Mouse (Mus musculus) thymus, adult 2 months (tissue): ENCODE data around the gene Med26.

ENCODE experiments used
- CTCF ChIP-seq: fragments of 200-500 bp; IDR thresholded peaks from 2 replicates; pipeline ENCODE4 v1.5.1; 2012; ENCODE audit warnings: mild to moderate bottlenecking, control low read depth, low read length, moderate library complexity, borderline replicate concordance; ENCODE audit not compliant: control insufficient read depth, poor library complexity, insufficient read depth; ENCODE audit errors: extremely low read depth
- POLR2A ChIP-seq: fragments of 200-500 bp; IDR thresholded peaks from 2 replicates; pipeline ENCODE4 v1.6.1; 2012; ENCODE audit warnings: mild to moderate bottlenecking, low read length, control low read depth, moderate library complexity; ENCODE audit not compliant: control insufficient read depth, poor library complexity, insufficient read depth; ENCODE audit errors: extremely low read depth

GRCm38 (mm10) chr8:72583056-72583771 lies 35.1 kb upstream of the Med26 start:
- TF ChIP-seq CTCF (no peak), POLR2A (no peak)
